Mouse (Mus musculus) left cerebral cortex, adult 9 months (tissue): ENCODE data around the gene Zfp574.

ENCODE experiments used
- DNase-seq, 2 experiments: peaks; one replicate each; pipeline ENCODE4 v3.0.0; 2022; ENCODE audit warnings: low spot score in 2 of 2

Gene Zfp574

GRCm38 (mm10) chr7:25112178-25112955 lies 40.0 kb downstream of the Zfp574 start:
- DNase-seq: peak in 1 of 2 experiments; percentile 45

- no peak for DNase-seq
These were observed 40.7 kb downstream of the Zfp574 start for GRCm38 (mm10) chr7:25112956-25113603.

- DNase-seq: peak in 1 of 2 experiments; percentile 44
These were observed 47.9 kb downstream of the Zfp574 start for GRCm38 (mm10) chr7:25120061-25120834.

- no peak for DNase-seq
These were observed 48.9 kb downstream of the Zfp574 start for GRCm38 (mm10) chr7:25121240-25121786.

- DNase-seq: no peak
These were observed 53.4 kb downstream of the Zfp574 start for GRCm38 (mm10) chr7:25125716-25126281.

GRCm38 (mm10) chr7:25127971-25128370 lies 55.6 kb downstream of the Zfp574 start:
- no peak for DNase-seq

GRCm38 (mm10) chr7:25129390-25129979 lies 57.1 kb downstream of the Zfp574 start:
- DNase-seq: no peak

- DNase-seq: no peak
These were observed 58.2 kb downstream of the Zfp574 start for GRCm38 (mm10) chr7:25130565-25130964.

GRCm38 (mm10) chr7:25131247-25131646 lies 58.9 kb downstream of the Zfp574 start:
- DNase-seq: no peak

- no peak for DNase-seq
These were observed 60.1 kb downstream of the Zfp574 start for GRCm38 (mm10) chr7:25132318-25132960.
